Mouse (Mus musculus) cerebellum, adult 2 months (tissue): ENCODE results near the gene Vmn2r2. TPM values are rescaled to one million over a fixed set of nuclear protein-coding genes. Genes with fewer than 3 reads are reported as not detected.

Experiments used
- DNase-seq, 2 experiments: peaks; one replicate each; pipeline ENCODE4 v3.0.0; 2021
- H3K27ac ChIP-seq: fragments of 200-500 bp; 2 replicates; pipeline ENCODE4 v1.5.1; 2012; ENCODE audit warnings: low read length, control low read depth, inconsistent platforms; ENCODE audit not compliant: insufficient read depth
- H3K27me3 ChIP-seq: fragments of 200-500 bp; 2 replicates; pipeline ENCODE4 v1.6.1; 2012; ENCODE audit warnings: inconsistent platforms, mild to moderate bottlenecking, low read length, moderate library complexity; ENCODE audit not compliant: control insufficient read depth, insufficient read depth
- H3K4me1 ChIP-seq: fragments of 200-500 bp; 2 replicates; pipeline ENCODE4 v1.6.1; 2011; ENCODE audit warnings: low read length; ENCODE audit not compliant: control insufficient read depth, insufficient read depth
- H3K4me3 ChIP-seq: fragments of 200-500 bp; replicated peaks from 2 replicates; pipeline ENCODE3; 2011; ENCODE audit warnings: mild to moderate bottlenecking, low read depth, low read length, control low read depth; ENCODE audit not compliant: insufficient read depth
- CTCF ChIP-seq: fragments of 200-500 bp; IDR thresholded peaks from 2 replicates; pipeline ENCODE4 v1.5.1; 2011; ENCODE audit warnings: low read depth, mild to moderate bottlenecking, control low read depth, low read length, moderate library complexity, borderline replicate concordance; ENCODE audit not compliant: insufficient read depth
- POLR2A ChIP-seq: fragments of 200-500 bp; IDR thresholded peaks from 2 replicates; pipeline ENCODE4 v1.6.1; 2011; ENCODE audit warnings: low read length, control low read depth, borderline replicate concordance; ENCODE audit not compliant: insufficient read depth
- WGBS: fragments of 180-500 bp; shearing (Covaris S2); methylation state at CpG from one replicate; pipeline ENCODE4 v1.1.7; 2018; 5-methylcytosine and 5-hydroxymethylcytosine counted together
- polyA plus RNA-seq: library from polyadenylated mRNA; depleted of rRNA; stranded (reverse); fragments of >200 nt; gene quantifications from 2 replicates; pipeline ENCODE4 v1.2.3, GENCODE M21; 2012; rRNA removed

Vmn2r2 gene
- 0.85 and 1.2 TPM in 2 replicates for polyA plus RNA-seq

DNA sequence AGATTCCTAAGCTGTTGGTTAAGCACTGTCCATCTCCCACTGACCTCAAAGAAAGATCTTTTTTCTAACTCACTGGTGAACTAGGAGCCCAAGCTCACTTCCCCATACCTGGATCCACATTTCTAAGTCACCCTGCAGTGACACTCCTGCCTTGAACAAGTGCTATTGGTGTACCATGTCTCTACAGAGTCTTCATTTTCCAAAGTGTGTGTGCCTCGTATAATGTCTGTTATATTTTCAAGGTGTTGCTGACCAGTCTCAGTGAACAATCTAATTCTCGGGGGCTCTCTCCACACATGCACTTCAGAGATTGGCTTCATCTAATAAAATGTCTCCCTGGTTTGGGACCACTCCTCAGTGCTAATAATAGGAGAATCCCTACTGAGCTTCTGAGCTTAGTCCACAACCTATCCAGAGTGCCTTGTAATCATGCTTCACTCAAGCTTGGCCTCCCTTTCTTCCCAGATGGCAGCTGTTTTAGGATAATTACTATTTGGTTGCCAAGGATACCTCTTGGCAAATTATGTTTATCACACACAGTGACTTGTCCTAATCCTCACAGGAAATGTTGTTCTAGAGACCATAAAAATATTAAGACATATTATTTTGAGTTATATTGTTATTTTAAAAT lies at the start of gene Vmn2r2:
TSS of gene Vmn2r2 (minus strand) at position 51 of the 631 bp plus-strand sequence.
- Histone ChIP-seq H3K27ac (no peak within 1 kb of the TSS), H3K4me3 (no peak within 1 kb of the TSS)
- WGBS = 41% methylated on average over 2 of the region's 2 CpGs

DNA sequence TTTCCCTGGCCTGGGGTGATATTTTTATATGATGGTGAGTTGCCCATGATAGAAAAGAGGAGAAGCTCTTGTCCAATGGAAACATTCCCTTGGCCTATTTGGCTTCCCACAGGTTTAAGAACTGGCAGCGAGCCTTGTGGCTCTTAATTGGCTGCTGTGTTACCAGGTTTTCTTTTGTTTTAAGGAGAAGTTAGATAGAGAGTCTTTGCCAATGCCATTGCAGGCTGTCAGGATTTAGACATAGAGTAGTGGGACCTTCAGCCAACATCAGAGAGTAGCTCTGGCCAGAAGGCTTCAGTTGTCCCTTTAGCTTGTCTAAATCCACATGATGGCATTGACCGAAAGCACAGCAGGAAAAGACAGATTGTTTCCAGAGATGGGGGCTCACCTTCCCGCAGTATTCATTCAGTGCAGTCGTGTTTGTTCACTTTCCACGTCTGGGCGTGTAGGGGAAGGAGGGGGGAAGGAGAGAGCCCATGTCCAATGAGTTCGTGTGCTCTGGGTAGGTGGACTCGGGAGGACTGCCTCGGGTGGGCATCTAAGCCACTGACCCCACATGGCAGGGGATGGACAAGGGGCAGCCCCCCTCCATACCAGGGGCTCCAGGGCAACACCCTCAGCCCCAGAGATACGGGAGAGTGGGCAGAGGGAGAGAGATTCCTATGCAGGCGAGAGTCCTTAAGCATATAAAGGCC lies 28.2 kb downstream of the Vmn2r2 start:
- WGBS = 24% methylated on average over 11 of the region's 11 CpGs
- no peaks in the 10 kb centered on the region for H3K27me3 ChIP-seq
- H3K27ac ChIP-seq = no peak overlapping the region; the same call in 1 of the 2 replicates
- no peak overlapping the region for H3K4me3 ChIP-seq
- peaks cover 3% of the 10 kb centered on the region; the same call in 1 of the 2 replicates for H3K4me1 ChIP-seq
- TF ChIP-seq POLR2A (no peak), CTCF (no peak)
- DNase-seq = peak; percentile 16 to 40

More for the DNA sequence above, at the start of gene Vmn2r2:
- H3K4me1 ChIP-seq = no peaks in the 10 kb centered on the region
- no peak for DNase-seq
- H3K27me3 ChIP-seq = no peaks in the 10 kb centered on the region
- no peak for TF ChIP-seq CTCF
- no peak for TF ChIP-seq POLR2A

DNA sequence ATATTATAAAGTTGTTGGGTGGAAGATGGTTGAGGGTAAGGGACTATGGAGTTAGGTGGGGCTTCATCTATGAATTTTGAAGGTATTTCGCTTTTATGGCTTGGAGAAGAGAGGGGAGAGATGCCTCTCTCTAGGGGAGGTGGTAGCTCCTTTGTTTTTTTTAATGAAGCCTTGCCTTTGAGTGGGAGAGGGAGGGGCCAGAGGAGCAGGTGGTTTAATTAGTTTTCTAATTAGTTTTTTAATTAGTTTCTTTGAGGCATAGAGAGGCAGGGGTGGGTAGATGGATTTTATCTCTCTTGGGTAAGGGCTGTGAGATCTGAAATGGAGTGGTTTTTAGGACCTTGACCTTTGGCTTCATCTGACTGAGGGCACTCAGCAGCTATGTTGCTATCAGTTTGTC lies 29.0 kb downstream of the Vmn2r2 start:
- H3K4me1 ChIP-seq = peaks cover 3% of the 10 kb centered on the region; the same call in 1 of the 2 replicates
- peak in 1 of 2 experiments; percentile 20 for DNase-seq
- no peaks in the 10 kb centered on the region for H3K27me3 ChIP-seq
- WGBS = 38% methylated on average over 1 of the region's 1 CpGs
- TF ChIP-seq CTCF (no peak), POLR2A (no peak)
- no peak overlapping the region for H3K4me3 ChIP-seq
- H3K27ac ChIP-seq = no peak overlapping the region

DNA sequence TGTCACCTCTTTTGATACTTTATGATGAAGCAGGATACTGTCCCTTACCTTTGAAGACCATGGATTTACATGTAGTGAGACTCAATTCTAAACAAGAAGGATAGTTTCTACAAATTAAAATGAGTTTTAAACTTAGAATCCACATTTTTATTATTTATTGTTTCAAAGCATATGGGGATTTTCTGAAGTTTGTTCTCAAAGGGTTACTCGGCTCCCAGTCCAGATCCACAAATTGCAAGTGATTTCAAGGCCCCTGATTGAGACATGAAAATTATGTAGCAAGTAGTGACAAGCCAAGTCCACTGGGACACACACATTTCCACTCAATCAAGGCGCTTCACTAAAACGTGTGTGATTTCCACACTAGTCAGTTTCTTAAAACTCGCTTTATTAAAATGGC lies 60.5 kb downstream of the Vmn2r2 start, which contains the start of gene Vmn2r1:
TSS of gene Vmn2r1 (plus strand) at position 301 of the 400 bp plus-strand sequence.
- Histone ChIP-seq H3K4me3 (no peak within 1 kb of the TSS), H3K27me3 (no peaks in the 10 kb centered on the region), H3K4me1 (no peaks in the 10 kb centered on the region), H3K27ac (no peak within 1 kb of the TSS)
- 39% methylated on average over 4 of the region's 4 CpGs for WGBS
- no peak for TF ChIP-seq CTCF
- TF ChIP-seq POLR2A = no peak
- no peak for DNase-seq

Other genes with a start within 250 kb of the Vmn2r2 start
- 13.1 and 14.3 TPM in 2 replicates for gene Plch1, start 242.5 kb downstream of the Vmn2r2 start, polyA plus RNA-seq
- gene E130311K13Rik, start 212.5 kb downstream of the Vmn2r2 start, polyA plus RNA-seq = 4.6 and 4.7 TPM in 2 replicates
- gene Slc33a1, start 177.2 kb downstream of the Vmn2r2 start, polyA plus RNA-seq = 21.2 and 23.0 TPM in 2 replicates
- 20.5 and 20.7 TPM in 2 replicates for gene Gmps, start 165.8 kb downstream of the Vmn2r2 start, polyA plus RNA-seq
- gene Vmn2r1, start 60.4 kb downstream of the Vmn2r2 start, polyA plus RNA-seq = 0.51 and 0.54 TPM in 2 replicates
- gene Vmn2r3, start 147.8 kb upstream of the Vmn2r2 start, polyA plus RNA-seq = not detected in 2 replicates